In the genomic region with DNA sequence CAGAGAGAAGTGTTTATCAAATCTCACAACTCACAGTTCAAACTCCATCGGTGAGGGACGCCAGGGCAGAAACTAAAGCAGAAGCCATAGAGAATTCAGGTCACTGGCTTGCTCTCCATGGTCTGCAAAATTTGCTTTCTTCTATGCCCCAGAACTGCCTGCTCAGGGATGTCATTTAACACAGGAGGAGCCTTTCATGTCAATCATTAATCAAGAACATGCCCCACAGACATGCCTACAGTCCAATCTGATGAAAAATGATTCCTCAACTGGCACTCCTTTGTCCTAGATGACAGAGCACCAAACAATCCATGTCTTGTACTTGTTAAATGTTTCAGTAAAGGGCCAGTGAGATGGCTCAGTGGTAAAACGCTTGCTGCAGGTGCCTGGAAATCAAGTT, we compare ENCODE assay signal across 30 mouse cellular contexts. TPM values are rescaled to one million over a fixed set of nuclear protein-coding genes. Genes with fewer than 3 reads are reported as not detected.
DNase-seq lines count a peak whose midpoint lies in the region; ATAC-seq and TF ChIP-seq lines count a peak whose summit lies in the region.
"Had no signal": no experiment of that assay in that cellular context is flagged by ENCODE, and none has a peak within 500 bp of the region (broad histone marks: within the 10 kb centered on the region; RNA-seq: fewer than 3 reads in every experiment).

No protein-coding gene starts in this region.

- no peak overlapping the region for H3K27ac ChIP-seq in intestine, embryonic 14.5 days (ENCODE audit: low read depth)
- H3K27ac ChIP-seq in intestine, embryonic 15.5 days = no peak overlapping the region
- H3K27ac ChIP-seq in kidney, adult 2 months (ENCODE audit: insufficient read depth, low read depth, low read length) = no peak overlapping the region
- no peak overlapping the region for H3K27ac ChIP-seq in kidney, postnatal 0 days
- no peak overlapping the region for H3K27ac ChIP-seq in kidney, embryonic 16.5 days (ENCODE audit: low read length)
- H3K27ac ChIP-seq: embryonic facial prominence, embryonic 10.5 days; embryonic facial prominence, embryonic 13.5 days; forebrain, embryonic 12.5 days; forebrain, embryonic 15.5 days; heart, embryonic 13.5 days; hindbrain, embryonic 12.5 days; hindbrain, embryonic 15.5 days had no signal

- H3K27me3 ChIP-seq in intestine, embryonic 14.5 days (replicated peaks; ENCODE audit: control insufficient read depth, insufficient read depth, low read length) = no peaks in the 10 kb centered on the region
- no peaks in the 10 kb centered on the region; the same call in 1 of the 2 replicates for H3K27me3 ChIP-seq in intestine, embryonic 15.5 days (replicated peaks)
- H3K27me3 ChIP-seq in kidney, adult 2 months (replicated peaks; ENCODE audit: control insufficient read depth, insufficient read depth, low read length) = no peaks in the 10 kb centered on the region; the same call in 1 of the 2 replicates
- no peaks in the 10 kb centered on the region for H3K27me3 ChIP-seq in kidney, postnatal 0 days (ENCODE audit: insufficient read depth, low read length)
- no peaks in the 10 kb centered on the region for H3K27me3 ChIP-seq in kidney, embryonic 16.5 days (ENCODE audit: insufficient read depth, low read length)
- H3K27me3 ChIP-seq: embryonic facial prominence, embryonic 13.5 days; forebrain, embryonic 12.5 days; forebrain, embryonic 15.5 days; hindbrain, embryonic 12.5 days; hindbrain, embryonic 15.5 days had no signal

- peak; percentile 41 for DNase-seq in intestine, embryonic 14.5 days (ENCODE audit: low spot score)
- peak; percentile 60 for DNase-seq in kidney, adult 2 months
- DNase-seq in kidney, postnatal 10 days = no peak
- peak; percentile 5 for DNase-seq in kidney, postnatal 0 days (ENCODE audit: low spot score)
- DNase-seq in kidney, postnatal 14 days = peak; percentile 7
- no peak for DNase-seq in left cerebral cortex, postnatal 14 days (ENCODE audit: low spot score in 2 of 2)
- DNase-seq: adrenal gland, adult 2 months; adrenal gland, postnatal 14 days; B cell, adult 2 months; cerebellum, adult 11 months; cerebellum, adult 2 months; cerebellum, adult 9-11 months; cerebellum, postnatal 36 days; embryo, embryonic 11 days; gastrocnemius, postnatal 25 days; heart, adult 18-20 months; heart, postnatal 14 days had no signal

- ATAC-seq in intestine, embryonic 14.5 days (replicated peaks; ENCODE audit: low FRiP score, low TSS enrichment, low read depth) = no peak
- ATAC-seq in intestine, embryonic 15.5 days = no peak
- no peak for ATAC-seq in kidney, postnatal 0 days (replicated peaks; ENCODE audit: low FRiP score, low read depth)
- no peak for ATAC-seq in kidney, embryonic 16.5 days (ENCODE audit: low FRiP score, low TSS enrichment)
- ATAC-seq: forebrain, embryonic 15.5 days had no signal

- no peak overlapping the region for H3K4me3 ChIP-seq in intestine, embryonic 14.5 days (ENCODE audit: low read depth, low read length)
- no peak overlapping the region for H3K4me3 ChIP-seq in intestine, embryonic 15.5 days (replicated peaks)
- H3K4me3 ChIP-seq in kidney, adult 2 months (ENCODE audit: insufficient read depth, low read depth, low read length) = no peak overlapping the region
- H3K4me3 ChIP-seq in kidney, postnatal 0 days (replicated peaks; ENCODE audit: low read depth, low read length) = no peak overlapping the region
- H3K4me3 ChIP-seq in kidney, embryonic 16.5 days (ENCODE audit: low read length) = no peak overlapping the region
- H3K4me3 ChIP-seq: embryonic facial prominence, embryonic 10.5 days; embryonic facial prominence, embryonic 13.5 days; erythroblast, embryonic 14.5 days; forebrain, embryonic 12.5 days; forebrain, embryonic 15.5 days; heart, embryonic 13.5 days; hindbrain, embryonic 12.5 days; hindbrain, embryonic 15.5 days had no signal

- no peak for TF ChIP-seq CTCF in kidney, adult 2 months (conservative IDR thresholded peaks at IDR 0.05; ENCODE audit: insufficient read depth, insufficient read length, low read depth, low read length)
- TF ChIP-seq CTCF in kidney, postnatal 0 days (IDR thresholded peaks at IDR 0.05; ENCODE audit: low read depth) = no peak

- no peaks in the 10 kb centered on the region for H3K36me3 ChIP-seq in intestine, embryonic 14.5 days (ENCODE audit: control insufficient read depth, insufficient read depth, low read length)
- no peaks in the 10 kb centered on the region for H3K36me3 ChIP-seq in intestine, embryonic 15.5 days
- no peaks in the 10 kb centered on the region for H3K36me3 ChIP-seq in kidney, adult 2 months (ENCODE audit: control insufficient read depth, insufficient read depth, low read length)
- H3K36me3 ChIP-seq in kidney, postnatal 0 days (ENCODE audit: insufficient read depth, low read length) = no peaks in the 10 kb centered on the region
- no peaks in the 10 kb centered on the region for H3K36me3 ChIP-seq in kidney, embryonic 16.5 days (ENCODE audit: insufficient read depth, low read length)
- H3K36me3 ChIP-seq: embryonic facial prominence, embryonic 10.5 days; embryonic facial prominence, embryonic 13.5 days; forebrain, embryonic 12.5 days; forebrain, embryonic 15.5 days; G1E; heart, embryonic 13.5 days; hindbrain, embryonic 12.5 days; hindbrain, embryonic 15.5 days had no signal

- no peak for TF ChIP-seq POLR2A in kidney, adult 2 months (IDR thresholded peaks at IDR 0.05; ENCODE audit: low read depth, low read length)

- no peak overlapping the region for H3K9ac ChIP-seq in intestine, embryonic 14.5 days (ENCODE audit: low read length)
- H3K9ac ChIP-seq in intestine, embryonic 15.5 days = no peak overlapping the region
- H3K9ac ChIP-seq in kidney, postnatal 0 days (ENCODE audit: low read depth, low read length) = no peak overlapping the region
- H3K9ac ChIP-seq in kidney, embryonic 16.5 days (replicated peaks; ENCODE audit: low read length) = no peak overlapping the region
- H3K9ac ChIP-seq: embryonic facial prominence, embryonic 13.5 days; forebrain, embryonic 12.5 days; forebrain, embryonic 15.5 days; heart, embryonic 13.5 days; hindbrain, embryonic 12.5 days; hindbrain, embryonic 15.5 days had no signal

- H3K4me1 ChIP-seq in intestine, embryonic 14.5 days (replicated peaks; ENCODE audit: control insufficient read depth, insufficient read depth, low read length) = no peaks in the 10 kb centered on the region
- no peaks in the 10 kb centered on the region for H3K4me1 ChIP-seq in intestine, embryonic 15.5 days (replicated peaks)
- no peaks in the 10 kb centered on the region for H3K4me1 ChIP-seq in kidney, adult 2 months (ENCODE audit: control insufficient read depth, insufficient read depth, low read length)
- no peaks in the 10 kb centered on the region for H3K4me1 ChIP-seq in kidney, postnatal 0 days (replicated peaks; ENCODE audit: insufficient read depth, low read length)
- H3K4me1 ChIP-seq in kidney, embryonic 16.5 days (ENCODE audit: insufficient read depth, low read length) = no peaks in the 10 kb centered on the region
- H3K4me1 ChIP-seq: embryonic facial prominence, embryonic 10.5 days; embryonic facial prominence, embryonic 13.5 days; forebrain, embryonic 12.5 days; forebrain, embryonic 15.5 days; heart, embryonic 13.5 days; hindbrain, embryonic 12.5 days; hindbrain, embryonic 15.5 days had no signal

- intact Hi-C loops in left cerebral cortex, postnatal 14 days (cut with DNase I) = no loop called here

- 84% methylated on average over 3 of the region's 3 CpGs for WGBS in intestine, embryonic 14.5 days
- WGBS in intestine, embryonic 15.5 days = 77% methylated on average over 3 of the region's 3 CpGs
- 40% methylated on average over 3 of the region's 3 CpGs for WGBS in kidney, adult 2 months
- WGBS in kidney, postnatal 0 days = 59% methylated on average over 3 of the region's 3 CpGs
- 61% methylated on average over 3 of the region's 3 CpGs for WGBS in kidney, embryonic 16.5 days

- no peaks in the 10 kb centered on the region for H3K9me3 ChIP-seq in intestine, embryonic 14.5 days (ENCODE audit: control insufficient read depth, low read length)
- no peaks in the 10 kb centered on the region for H3K9me3 ChIP-seq in intestine, embryonic 15.5 days
- H3K9me3 ChIP-seq in kidney, postnatal 0 days (replicated peaks; ENCODE audit: low read length) = no peaks in the 10 kb centered on the region
- H3K9me3 ChIP-seq in kidney, embryonic 16.5 days (ENCODE audit: low read length) = no peaks in the 10 kb centered on the region
- H3K9me3 ChIP-seq: embryonic facial prominence, embryonic 10.5 days; forebrain, embryonic 12.5 days; forebrain, embryonic 15.5 days; G1E; heart, embryonic 13.5 days; hindbrain, embryonic 12.5 days; hindbrain, embryonic 15.5 days had no signal

- no peak overlapping the region for H3K4me2 ChIP-seq in intestine, embryonic 14.5 days (ENCODE audit: low read length)
- H3K4me2 ChIP-seq in intestine, embryonic 15.5 days (replicated peaks) = no peak overlapping the region
- H3K4me2 ChIP-seq in kidney, postnatal 0 days (ENCODE audit: low read length) = no peak overlapping the region
- H3K4me2 ChIP-seq in kidney, embryonic 16.5 days (replicated peaks; ENCODE audit: low read depth, low read length) = no peak overlapping the region
- H3K4me2 ChIP-seq: embryonic facial prominence, embryonic 13.5 days; forebrain, embryonic 12.5 days; forebrain, embryonic 15.5 days; heart, embryonic 13.5 days; hindbrain, embryonic 12.5 days; hindbrain, embryonic 15.5 days had no signal

RNA-seq across cellular contexts. Expression of a gene that starts 25.5 kb away (rescaled TPM):
- polyA plus RNA-seq in intestine, embryonic 14.5 days (2014; fragmentation: Nextera tagmentation; extraction: Ambion mirVana) = 0.42 and 0.60 TPM in 2 replicates
- polyA plus RNA-seq in intestine, embryonic 15.5 days (2015; fragmentation: Nextera tagmentation; extraction: Ambion mirVana) = 0.52 and 0.54 TPM in 2 replicates
- polyA plus RNA-seq in kidney, adult 2 months (2012; rRNA removed) = 0.09 and 0.38 TPM in 2 replicates
- 0.09 TPM in 1 of 2 replicates, not detected in the other for polyA plus RNA-seq in kidney, postnatal 0 days (2015; fragmentation: Nextera tagmentation; extraction: Ambion mirVana)
- 0.24 and 0.45 TPM in 2 replicates for polyA plus RNA-seq in kidney, embryonic 16.5 days (2015; fragmentation: Nextera tagmentation; extraction: Ambion mirVana)
- total RNA-seq in left cerebral cortex, postnatal 14 days (2021) = under 1 TPM; 0.11 to 0.30 TPM
- total RNA-seq: CH12.LX; gastrocnemius, adult 8-10 months; gastrocnemius, postnatal 25 days; heart, adult 18-20 months; heart, postnatal 14 days had no signal
- polyA plus RNA-seq: erythroblast, embryonic 14.5 days; forebrain, embryonic 12.5 days; G1E; hindbrain, embryonic 12.5 days had no signal

RNA-seq across cellular contexts. Expression of a gene that starts 26.9 kb away (rescaled TPM):
- 39.9 and 41.9 TPM in 2 replicates for polyA plus RNA-seq in intestine, embryonic 14.5 days (2014; fragmentation: Nextera tagmentation; extraction: Ambion mirVana)
- 27.9 and 29.6 TPM in 2 replicates for polyA plus RNA-seq in intestine, embryonic 15.5 days (2015; fragmentation: Nextera tagmentation; extraction: Ambion mirVana)
- 8.8 and 14.0 TPM in 2 replicates for polyA plus RNA-seq in kidney, adult 2 months (2012; rRNA removed)
- 26.9 and 27.8 TPM in 2 replicates for polyA plus RNA-seq in kidney, postnatal 0 days (2015; fragmentation: Nextera tagmentation; extraction: Ambion mirVana)
- polyA plus RNA-seq in kidney, embryonic 16.5 days (2015; fragmentation: Nextera tagmentation; extraction: Ambion mirVana) = 42.5 and 46.1 TPM in 2 replicates
- 100 to 1,000 TPM; 124 to 147 TPM for total RNA-seq in left cerebral cortex, postnatal 14 days (2021)
- polyA plus RNA-seq: erythroblast, embryonic 14.5 days; G1E had no signal

RNA-seq across cellular contexts. Expression of a gene that starts 31.9 kb away (rescaled TPM):
- polyA plus RNA-seq in intestine, embryonic 14.5 days (2014; fragmentation: Nextera tagmentation; extraction: Ambion mirVana) = 29.5 and 30.6 TPM in 2 replicates
- polyA plus RNA-seq in intestine, embryonic 15.5 days (2015; fragmentation: Nextera tagmentation; extraction: Ambion mirVana) = 20.1 and 21.4 TPM in 2 replicates
- 33.2 and 34.2 TPM in 2 replicates for polyA plus RNA-seq in kidney, adult 2 months (2012; rRNA removed)
- polyA plus RNA-seq in kidney, postnatal 0 days (2015; fragmentation: Nextera tagmentation; extraction: Ambion mirVana) = 17.4 and 20.5 TPM in 2 replicates
- polyA plus RNA-seq in kidney, embryonic 16.5 days (2015; fragmentation: Nextera tagmentation; extraction: Ambion mirVana) = 39.7 and 40.6 TPM in 2 replicates
- 10 to 100 TPM; 82.8 to 93.9 TPM for total RNA-seq in left cerebral cortex, postnatal 14 days (2021)

Comparison
In these comparisons a context has a peak if more than half of its experiments do, and no peak if none do; other contexts are left out.
1. DNase-seq: peak in intestine, embryonic 14.5 days (single experiment), kidney, adult 2 months (single experiment), kidney, postnatal 0 days (single experiment) and kidney, postnatal 14 days (single experiment); none in kidney, postnatal 10 days (single experiment) and left cerebral cortex, postnatal 14 days (0 of 2).